Mouse (Mus musculus): Measurements from ENCODE around the gene Chga. TPM values are rescaled to one million over a fixed set of nuclear protein-coding genes. Genes with fewer than 3 reads are reported as not detected.
A peak's percentile ranks its signal among the peaks of the same experiment; 100 is the strongest.

Gene Chga
- polyA plus RNA-seq, 1 experiment = 74.5 TPM

GRCm38 (mm10) chr12:102582441-102582840 lies 27.7 kb downstream of the Chga start:
- no peak for TF ChIP-seq POLR2A (IDR thresholded peaks at IDR 0.05; ENCODE audit: borderline replicate concordance, extremely low read depth, insufficient read depth, insufficient read length, poor library complexity, severe bottlenecking)
- TF ChIP-seq CTCF (IDR thresholded peaks at IDR 0.05; ENCODE audit: borderline replicate concordance, extremely low read depth, insufficient read depth, insufficient read length) = no peak
- DNase-seq (ENCODE audit: low read depth) = no peak

- DNase-seq (ENCODE audit: low read depth) = peak; percentile 89
- TF ChIP-seq POLR2A (IDR thresholded peaks at IDR 0.05; ENCODE audit: borderline replicate concordance, extremely low read depth, insufficient read depth, insufficient read length, poor library complexity, severe bottlenecking) (no peak), CTCF (IDR thresholded peaks at IDR 0.05; ENCODE audit: borderline replicate concordance, extremely low read depth, insufficient read depth, insufficient read length) (no peak)
Observed at GRCm38 (mm10) chr12:102585390-102585789, 30.6 kb downstream of the Chga start.

GRCm38 (mm10) chr12:102586286-102586881 lies 31.6 kb downstream of the Chga start:
- TF ChIP-seq CTCF (IDR thresholded peaks at IDR 0.05; ENCODE audit: borderline replicate concordance, extremely low read depth, insufficient read depth, insufficient read length) (no peak), POLR2A (IDR thresholded peaks at IDR 0.05; ENCODE audit: borderline replicate concordance, extremely low read depth, insufficient read depth, insufficient read length, poor library complexity, severe bottlenecking) (no peak)
- DNase-seq (ENCODE audit: low read depth) = peak; percentile 44

- no peak for DNase-seq (ENCODE audit: low read depth)
- TF ChIP-seq CTCF (IDR thresholded peaks at IDR 0.05; ENCODE audit: borderline replicate concordance, extremely low read depth, insufficient read depth, insufficient read length) (no peak), POLR2A (IDR thresholded peaks at IDR 0.05; ENCODE audit: borderline replicate concordance, extremely low read depth, insufficient read depth, insufficient read length, poor library complexity, severe bottlenecking) (no peak)
Observed at GRCm38 (mm10) chr12:102587106-102587505, 32.3 kb downstream of the Chga start.

- TF ChIP-seq CTCF (IDR thresholded peaks at IDR 0.05; ENCODE audit: borderline replicate concordance, extremely low read depth, insufficient read depth, insufficient read length) (no peak), POLR2A (IDR thresholded peaks at IDR 0.05; ENCODE audit: borderline replicate concordance, extremely low read depth, insufficient read depth, insufficient read length, poor library complexity, severe bottlenecking) (no peak)
Observed at GRCm38 (mm10) chr12:102590711-102591360, 36.1 kb downstream of the Chga start.

GRCm38 (mm10) chr12:102593699-102594098 lies 38.9 kb downstream of the Chga start:
- TF ChIP-seq CTCF (IDR thresholded peaks at IDR 0.05; ENCODE audit: borderline replicate concordance, extremely low read depth, insufficient read depth, insufficient read length) = no peak
- no peak for TF ChIP-seq POLR2A (IDR thresholded peaks at IDR 0.05; ENCODE audit: borderline replicate concordance, extremely low read depth, insufficient read depth, insufficient read length, poor library complexity, severe bottlenecking)
- DNase-seq (ENCODE audit: low read depth) = peak; percentile 80

More at GRCm38 (mm10) chr12:102590711-102591360, 36.1 kb downstream of the Chga start:
- no peak for DNase-seq (ENCODE audit: low read depth)

- no peak for TF ChIP-seq CTCF (IDR thresholded peaks at IDR 0.05; ENCODE audit: borderline replicate concordance, extremely low read depth, insufficient read depth, insufficient read length)
- TF ChIP-seq POLR2A (IDR thresholded peaks at IDR 0.05; ENCODE audit: borderline replicate concordance, extremely low read depth, insufficient read depth, insufficient read length, poor library complexity, severe bottlenecking) = no peak
- no peak for DNase-seq (ENCODE audit: low read depth)
Observed at GRCm38 (mm10) chr12:102594627-102595026, 39.9 kb downstream of the Chga start.

- TF ChIP-seq CTCF (IDR thresholded peaks at IDR 0.05; ENCODE audit: borderline replicate concordance, extremely low read depth, insufficient read depth, insufficient read length) = peak; percentile 34; the same call in 1 of the 2 replicates
- no peak for TF ChIP-seq POLR2A (IDR thresholded peaks at IDR 0.05; ENCODE audit: borderline replicate concordance, extremely low read depth, insufficient read depth, insufficient read length, poor library complexity, severe bottlenecking)
- no peak for DNase-seq (ENCODE audit: low read depth)
Observed at GRCm38 (mm10) chr12:102596410-102596809, 41.6 kb downstream of the Chga start.

- no peak for DNase-seq (ENCODE audit: low read depth)
- TF ChIP-seq POLR2A (IDR thresholded peaks at IDR 0.05; ENCODE audit: borderline replicate concordance, extremely low read depth, insufficient read depth, insufficient read length, poor library complexity, severe bottlenecking) = no peak
- TF ChIP-seq CTCF (IDR thresholded peaks at IDR 0.05; ENCODE audit: borderline replicate concordance, extremely low read depth, insufficient read depth, insufficient read length) = no peak
Observed at GRCm38 (mm10) chr12:102597466-102597865, 42.7 kb downstream of the Chga start.

GRCm38 (mm10) chr12:102598535-102598934 lies 43.8 kb downstream of the Chga start:
- no peak for DNase-seq (ENCODE audit: low read depth)
- TF ChIP-seq POLR2A (IDR thresholded peaks at IDR 0.05; ENCODE audit: borderline replicate concordance, extremely low read depth, insufficient read depth, insufficient read length, poor library complexity, severe bottlenecking) (no peak), CTCF (IDR thresholded peaks at IDR 0.05; ENCODE audit: borderline replicate concordance, extremely low read depth, insufficient read depth, insufficient read length) (peak; percentile 34; the same call in 1 of the 2 replicates)

GRCm38 (mm10) chr12:102599801-102600200 lies 45.0 kb downstream of the Chga start:
- TF ChIP-seq CTCF (IDR thresholded peaks at IDR 0.05; ENCODE audit: borderline replicate concordance, extremely low read depth, insufficient read depth, insufficient read length) (no peak), POLR2A (IDR thresholded peaks at IDR 0.05; ENCODE audit: borderline replicate concordance, extremely low read depth, insufficient read depth, insufficient read length, poor library complexity, severe bottlenecking) (no peak)
- DNase-seq (ENCODE audit: low read depth) = no peak

- no peak for DNase-seq (ENCODE audit: low read depth)
- TF ChIP-seq POLR2A (IDR thresholded peaks at IDR 0.05; ENCODE audit: borderline replicate concordance, extremely low read depth, insufficient read depth, insufficient read length, poor library complexity, severe bottlenecking) (no peak), CTCF (IDR thresholded peaks at IDR 0.05; ENCODE audit: borderline replicate concordance, extremely low read depth, insufficient read depth, insufficient read length) (no peak)
Observed at GRCm38 (mm10) chr12:102600345-102600744, 45.6 kb downstream of the Chga start.
